Mouse (Mus musculus) adrenal gland, postnatal 14 days (tissue): ENCODE results near the gene Cdc42bpa. TPM values are rescaled to one million over a fixed set of nuclear protein-coding genes. Genes with fewer than 3 reads are reported as not detected.

ENCODE experiments used
- DNase-seq: peaks from one replicate; pipeline ENCODE4 v3.0.0; 2021; ENCODE audit warnings: mixed read lengths
- total RNA-seq: library from RNA; stranded (reverse); gene quantifications from 2 replicates; pipeline ENCODE4 v1.2.3, GENCODE M21; 2021

The Cdc42bpa gene
- total RNA-seq, 1 experiment from 2014 or later, result 51.2 TPM

GRCm38 (mm10) chr1:180166533-180166932, 206.3 kb downstream of the Cdc42bpa start:
- DNase-seq, result no peak

DNA sequence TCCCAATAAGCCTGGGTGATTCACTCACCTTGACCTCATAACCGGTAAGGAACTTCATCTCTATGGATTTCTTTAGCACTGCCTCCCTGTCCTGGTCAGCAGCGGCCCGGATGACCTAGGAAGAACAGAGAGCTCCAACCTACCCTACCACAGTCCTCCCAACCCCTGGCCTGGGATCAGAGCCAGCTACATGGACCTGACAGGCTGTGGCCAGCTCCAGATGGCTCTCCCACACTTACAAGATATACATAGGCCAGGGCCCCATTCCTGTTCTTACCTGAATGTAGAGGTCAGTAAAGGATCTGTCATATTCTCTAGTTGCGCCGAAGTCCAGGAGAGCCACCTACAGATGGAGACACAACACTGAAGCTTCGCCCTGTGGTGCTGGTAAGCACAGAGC, 208.0 kb downstream of the Cdc42bpa start:
- DNase-seq, result peak; percentile 6

DNA sequence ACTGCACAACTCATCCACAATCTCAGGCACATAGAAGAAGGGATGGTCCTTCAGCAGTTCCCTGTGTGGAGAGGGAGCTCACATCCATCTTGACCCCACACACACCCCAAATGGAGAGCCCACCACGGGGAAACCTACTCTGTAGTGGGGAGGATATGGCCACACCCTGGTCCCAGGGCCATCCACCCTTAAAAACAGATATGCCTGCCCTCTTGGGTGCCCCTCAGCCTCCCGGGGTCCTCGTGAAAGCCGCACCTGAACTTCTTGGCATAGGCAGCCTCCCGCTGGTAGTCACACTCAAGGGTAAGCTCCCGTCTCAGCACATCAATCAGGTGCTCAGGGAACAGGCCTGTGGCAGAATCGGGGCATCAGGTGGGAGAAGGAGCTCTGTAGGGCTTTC, 208.9 kb downstream of the Cdc42bpa start:
- DNase-seq, result peak; percentile 15

DNA sequence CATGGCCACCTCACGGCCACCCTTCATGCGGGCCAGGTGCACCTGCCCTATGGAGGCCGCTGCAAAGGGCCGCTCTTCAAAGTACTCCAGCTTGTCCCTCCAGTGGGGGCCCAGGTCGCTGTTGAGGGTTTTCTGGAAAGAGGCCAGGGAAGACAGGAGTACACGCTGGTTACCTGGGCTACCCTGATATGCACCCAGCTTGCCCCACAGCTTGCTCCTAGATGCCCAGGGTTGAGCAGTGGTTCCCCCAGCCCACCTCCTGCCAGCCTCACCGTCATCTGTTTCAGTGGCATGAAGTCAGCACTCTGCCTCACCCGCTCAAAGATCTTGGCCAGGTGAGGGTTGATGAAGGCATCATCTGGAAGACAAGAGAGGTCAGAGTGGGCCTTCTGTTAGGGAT, 209.8 kb downstream of the Cdc42bpa start:
- peak; percentile 4 for DNase-seq

DNA sequence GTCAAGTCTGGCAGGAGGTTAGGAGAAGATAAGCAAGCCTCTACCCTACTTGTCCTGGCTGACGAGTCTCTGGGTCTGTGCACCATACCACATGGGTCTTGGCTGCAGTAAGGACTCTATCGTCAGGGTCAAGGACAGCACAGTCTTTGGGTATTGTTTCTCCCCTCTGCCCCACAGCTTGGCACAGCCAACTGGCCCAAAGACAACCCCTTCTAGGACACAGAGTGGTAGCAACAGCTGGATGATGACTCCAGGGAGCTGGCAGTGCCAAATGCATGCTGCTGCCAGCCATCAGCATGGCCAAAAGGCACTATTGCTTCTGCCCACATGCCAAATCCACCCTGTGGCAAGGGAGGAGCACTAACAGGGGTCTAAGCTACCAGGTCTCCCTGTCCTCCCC, 211.6 kb downstream of the Cdc42bpa start:
- peak; percentile 77 for DNase-seq

DNA sequence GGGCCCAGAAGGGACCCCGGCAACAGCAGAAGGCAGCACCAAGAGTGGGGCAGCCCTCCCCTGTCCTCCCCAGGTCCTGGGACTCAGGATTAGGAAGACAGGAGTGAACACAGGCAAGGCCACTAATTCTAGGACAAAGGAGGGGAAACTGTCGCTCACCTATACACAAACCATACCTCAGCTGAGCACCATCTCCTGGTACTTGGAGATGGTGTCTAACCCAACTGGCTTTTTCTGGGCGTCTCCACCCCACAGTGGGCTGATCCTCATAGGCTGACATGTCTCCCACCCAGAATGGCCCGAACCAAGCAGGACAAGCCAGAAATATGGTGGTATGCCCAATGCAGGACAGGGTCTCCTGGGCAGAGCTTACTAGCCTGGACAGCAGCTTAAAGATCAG, 212.3 kb downstream of the Cdc42bpa start:
- no peak for DNase-seq

- no peak for DNase-seq
These were observed 212.7 kb downstream of the Cdc42bpa start for GRCm38 (mm10) chr1:180173017-180173416.

DNA sequence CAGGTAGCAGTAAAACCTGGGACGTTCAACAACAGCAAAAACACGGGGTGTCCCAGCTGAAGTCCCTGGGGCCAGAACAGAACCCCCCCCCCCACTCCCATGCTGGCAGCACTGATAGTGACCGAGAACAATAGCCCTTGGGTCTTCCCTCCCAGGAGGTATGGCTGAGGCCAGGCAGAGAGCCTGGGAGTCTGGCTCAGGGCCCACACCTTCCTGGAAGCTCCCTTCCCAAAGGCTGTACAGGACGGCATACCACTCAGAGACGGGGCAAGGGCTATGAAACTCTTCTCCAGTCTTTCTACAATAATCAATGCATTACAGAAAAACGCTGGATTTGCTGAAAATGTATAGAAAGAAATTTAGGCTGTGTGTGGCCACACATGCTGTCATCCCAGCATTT, 214.4 kb downstream of the Cdc42bpa start:
- no peak for DNase-seq

DNA sequence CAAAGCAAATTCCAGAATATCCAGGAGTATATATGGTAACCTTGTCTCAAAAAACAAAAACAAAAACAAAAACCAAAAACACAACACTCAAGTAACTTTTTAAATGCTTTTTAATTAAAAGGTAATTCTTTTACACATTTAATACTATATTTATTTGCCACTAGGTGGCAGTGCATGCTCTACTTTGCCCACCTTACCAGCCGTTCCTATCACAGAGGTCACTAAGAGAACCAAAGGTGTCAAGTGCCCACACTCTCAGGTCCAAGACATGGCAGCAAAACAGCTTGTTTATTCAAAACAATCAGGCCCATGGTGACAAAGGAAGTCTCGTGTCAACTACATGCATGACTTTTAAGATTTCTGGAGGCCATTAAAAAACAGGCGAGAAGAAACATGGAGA, 214.9 kb downstream of the Cdc42bpa start:
- no peak for DNase-seq

DNA sequence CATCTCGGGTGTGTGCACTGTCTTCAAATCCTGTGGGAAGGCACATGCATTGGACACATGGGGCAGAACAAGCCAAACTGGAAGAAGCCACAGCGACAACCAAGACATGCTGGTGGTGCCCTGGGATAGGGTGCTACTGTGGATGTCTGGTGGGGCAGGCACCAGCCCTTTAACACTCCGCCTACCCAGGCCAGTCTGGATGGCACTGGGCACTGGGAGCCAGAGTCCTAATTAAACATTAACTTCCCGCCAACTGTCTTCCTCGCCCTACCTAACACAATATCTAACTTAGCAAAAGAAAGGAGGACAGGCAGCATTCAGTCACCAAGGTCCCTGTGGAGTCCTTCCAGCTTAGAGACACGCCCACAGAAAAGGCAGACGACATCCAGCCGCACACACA, 215.4 kb downstream of the Cdc42bpa start:
- DNase-seq, result no peak

- DNase-seq, result no peak
These were observed 216.5 kb downstream of the Cdc42bpa start for GRCm38 (mm10) chr1:180176784-180177183.

DNA sequence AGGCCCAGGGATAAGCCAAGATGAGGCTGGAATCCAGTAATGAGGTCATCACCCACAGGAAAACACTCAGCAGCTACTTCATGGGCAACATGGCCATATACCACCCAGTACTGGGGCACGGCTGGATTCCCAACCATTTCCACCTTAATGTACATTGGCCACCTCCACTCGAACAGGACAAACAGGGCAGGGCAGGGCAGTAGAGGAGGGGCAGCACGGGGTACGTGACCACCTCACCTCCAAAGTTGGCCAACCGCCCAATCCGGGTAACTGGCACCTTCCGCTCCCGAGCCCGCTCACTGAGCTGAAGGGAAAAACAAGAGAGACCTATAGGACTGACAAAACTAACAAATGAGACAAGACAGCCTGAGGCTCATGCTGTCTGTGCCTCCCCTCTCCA, 218.1 kb downstream of the Cdc42bpa start:
- DNase-seq, result no peak

DNA sequence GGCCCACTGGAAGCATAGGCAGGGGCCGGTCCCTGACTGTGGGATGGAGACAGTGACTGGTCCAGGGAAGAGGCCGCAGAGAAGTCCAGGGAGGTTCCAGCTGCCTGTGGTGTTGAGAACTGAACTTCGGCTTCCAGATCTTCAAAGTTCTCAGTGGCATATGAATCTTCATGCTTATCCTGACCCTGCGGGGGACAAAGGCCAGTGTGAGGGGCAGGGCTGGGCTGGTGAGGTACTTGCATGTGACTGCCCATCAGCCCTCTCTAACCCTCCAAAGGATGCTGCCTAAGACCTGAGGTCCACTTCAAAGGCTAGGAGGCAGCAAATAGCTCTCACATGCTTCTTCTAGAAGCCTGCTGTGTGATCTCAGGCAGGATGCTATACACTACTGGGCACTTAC, 218.8 kb downstream of the Cdc42bpa start:
- no peak for DNase-seq

- no peak for DNase-seq
These were observed 219.6 kb downstream of the Cdc42bpa start for GRCm38 (mm10) chr1:180179840-180180239.

GRCm38 (mm10) chr1:180181304-180181965, 221.2 kb downstream of the Cdc42bpa start:
- no peak for DNase-seq

GRCm38 (mm10) chr1:180181966-180182319, 221.7 kb downstream of the Cdc42bpa start:
- DNase-seq, result no peak

DNA sequence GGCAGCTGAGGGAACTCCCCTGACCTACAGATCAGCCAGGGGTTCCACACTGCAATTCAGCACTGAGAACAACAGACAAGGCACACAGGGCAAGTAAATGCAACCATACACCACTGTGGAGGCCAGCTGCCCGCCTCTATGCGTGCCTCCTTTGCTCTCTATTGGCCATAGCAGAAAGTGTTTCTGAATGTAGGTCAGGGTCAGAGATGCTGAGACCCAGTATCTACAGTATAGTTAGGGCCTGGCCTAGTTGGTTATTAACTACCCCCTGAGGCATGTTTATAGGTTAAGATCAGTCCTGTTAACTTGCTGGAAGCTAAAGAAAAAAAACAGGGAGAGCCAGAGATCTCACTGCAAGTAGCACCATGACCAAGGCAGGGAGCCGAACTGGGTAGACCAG, 222.5 kb downstream of the Cdc42bpa start:
- no peak for DNase-seq

DNA sequence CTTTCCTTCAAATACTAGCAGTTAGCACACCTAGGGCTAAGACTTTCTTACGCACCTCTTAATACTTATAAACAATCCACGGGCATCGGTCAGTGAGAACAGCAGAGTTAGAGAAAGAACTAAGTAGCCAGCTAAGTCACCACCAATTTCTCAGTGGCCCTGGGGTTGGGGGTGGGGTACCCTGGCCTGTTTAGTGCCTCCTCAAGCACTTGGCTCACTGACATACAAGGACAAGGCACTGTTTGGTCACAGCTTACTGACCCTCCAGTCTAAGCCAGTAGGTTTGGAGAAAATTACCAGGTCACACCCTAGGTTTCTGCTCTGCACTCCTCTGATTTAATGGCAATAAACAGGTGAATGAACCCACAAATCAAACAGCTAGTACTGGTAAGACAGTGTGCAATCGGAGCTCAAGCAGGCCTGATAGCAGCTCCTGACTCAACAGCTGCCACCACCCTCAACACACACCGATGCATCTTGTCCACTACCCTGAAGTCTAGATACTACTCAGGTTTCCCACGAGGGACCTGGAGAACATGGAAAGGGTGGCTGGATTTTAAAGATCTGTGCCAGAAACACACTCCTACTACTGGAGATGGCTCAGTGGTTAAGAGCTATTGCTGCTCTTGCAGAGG, 223.4 kb downstream of the Cdc42bpa start:
- DNase-seq, result no peak

DNA sequence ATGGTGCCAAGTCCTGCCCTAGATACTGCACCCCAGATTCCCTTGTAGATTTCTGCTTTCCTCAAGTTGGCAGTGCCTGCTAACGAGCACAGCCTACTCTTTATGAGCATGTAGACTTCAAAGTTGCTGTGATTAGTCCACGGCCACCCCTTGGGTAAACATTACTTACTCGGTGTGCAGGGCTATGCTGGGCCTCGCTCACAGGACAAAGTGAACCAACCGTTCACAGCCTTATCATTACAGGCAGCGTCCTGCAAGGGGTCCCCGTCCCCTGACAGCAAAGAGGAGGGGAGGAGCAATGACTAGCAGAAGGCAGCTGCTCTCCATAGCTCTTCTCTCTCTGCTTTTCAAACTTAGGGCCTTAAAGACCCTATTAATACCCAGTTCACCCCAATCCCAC, 224.5 kb downstream of the Cdc42bpa start:
- no peak for DNase-seq

DNA sequence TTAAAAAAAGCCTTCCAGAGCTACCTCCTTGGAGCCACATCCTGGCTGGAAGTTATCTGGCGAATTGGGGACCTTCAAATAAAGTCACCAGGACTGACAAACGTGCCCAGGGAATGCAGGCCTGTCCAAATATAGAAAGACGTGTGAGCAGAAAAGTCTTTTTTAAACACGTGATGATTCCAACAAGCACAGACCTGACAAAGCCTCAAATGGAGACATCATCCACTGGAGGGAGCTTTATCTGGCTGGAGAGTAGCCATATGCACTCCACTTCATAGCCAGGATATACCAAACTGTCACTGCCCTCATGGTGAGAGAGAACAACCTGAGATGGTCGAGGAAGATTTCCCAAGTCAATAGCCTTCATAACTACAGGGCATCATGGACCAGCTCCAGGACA, 225.6 kb downstream of the Cdc42bpa start:
- DNase-seq, result no peak

- no peak for DNase-seq
These were observed 226.1 kb downstream of the Cdc42bpa start for GRCm38 (mm10) chr1:180186371-180186770.

DNA sequence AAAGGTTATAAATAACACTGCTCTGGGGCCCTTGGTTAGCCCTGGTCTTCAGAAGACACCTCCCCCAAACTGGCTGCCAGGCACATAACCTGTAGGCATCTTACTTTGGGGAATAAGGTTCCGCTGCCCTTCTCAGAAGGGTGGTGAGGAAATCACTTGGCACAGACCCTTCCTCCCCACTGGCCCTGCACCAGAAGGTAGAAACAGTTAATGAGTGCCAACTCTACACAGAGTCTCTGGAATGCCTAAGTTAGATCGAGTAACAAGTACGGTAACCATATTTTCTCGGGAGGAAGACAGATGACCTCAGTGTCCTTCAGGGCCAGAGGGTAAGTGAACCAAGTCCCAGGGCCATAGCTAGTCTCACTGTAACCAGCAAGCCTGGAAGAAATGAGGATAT, 228.7 kb downstream of the Cdc42bpa start:
- peak; percentile 69 for DNase-seq

DNA sequence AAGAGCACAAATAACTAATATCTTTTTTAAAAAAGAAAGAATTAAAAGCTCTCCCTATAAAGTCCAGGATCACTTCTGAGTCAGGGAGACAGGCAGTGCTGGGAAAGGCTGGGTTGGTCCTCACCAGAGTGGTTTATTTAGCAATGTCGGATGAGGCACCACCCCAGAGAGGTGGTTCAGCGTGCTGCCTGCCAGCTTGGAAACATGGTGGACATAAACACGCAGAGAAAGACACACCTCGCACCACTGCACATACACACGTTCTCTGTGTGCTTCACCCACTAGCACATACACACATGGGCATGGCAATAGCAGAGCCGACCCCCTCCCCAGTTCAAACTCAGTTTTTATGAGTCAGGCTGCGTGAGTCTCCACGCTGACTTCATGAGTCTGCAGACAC, 230.8 kb downstream of the Cdc42bpa start:
- no peak for DNase-seq

DNA sequence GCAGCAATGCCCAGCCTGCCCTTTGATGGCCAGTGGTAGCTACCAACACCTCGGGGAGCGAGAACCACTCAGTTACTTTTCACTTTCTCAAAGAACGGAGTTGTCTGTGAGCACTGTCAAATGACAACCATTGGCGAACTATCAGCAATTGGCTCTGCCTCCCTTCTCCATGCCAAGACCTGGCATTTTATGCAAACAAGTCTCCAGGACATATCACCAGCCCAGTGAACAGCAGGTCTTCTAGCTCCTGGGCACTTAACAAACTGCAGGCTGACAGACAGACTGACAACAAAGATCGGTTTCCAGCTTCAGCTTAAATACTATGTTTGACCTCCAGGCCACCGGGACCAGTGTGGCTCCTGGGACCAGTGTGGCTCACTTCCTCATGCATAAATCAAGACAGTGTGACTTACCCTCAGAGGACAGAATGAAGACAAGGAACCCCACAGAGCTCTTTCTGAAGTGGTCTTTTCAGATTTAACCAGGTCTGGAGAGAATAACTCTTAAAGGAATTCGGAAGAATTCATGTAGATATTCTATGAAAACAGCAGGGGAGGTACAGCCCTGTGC, 231.5 kb downstream of the Cdc42bpa start:
- no peak for DNase-seq
